Mouse (Mus musculus) lung, postnatal 14 days (tissue): Measurements from ENCODE around the gene Asah2.
A peak's percentile ranks its signal among the peaks of the same experiment; 100 is the strongest.
"Not testable (repeated sequence)": the region's sequence is repeated elsewhere in the genome, so short reads cannot be mapped to it uniquely, and the experiment has no call there.

Experiments used
- DNase-seq: peaks from one replicate; pipeline ENCODE4 v3.0.0; 2021

Asah2 gene

GRCm38 (mm10) chr19:32102294-32102975 lies 5.6 kb downstream of the Asah2 start:
- no peak for DNase-seq

DNA sequence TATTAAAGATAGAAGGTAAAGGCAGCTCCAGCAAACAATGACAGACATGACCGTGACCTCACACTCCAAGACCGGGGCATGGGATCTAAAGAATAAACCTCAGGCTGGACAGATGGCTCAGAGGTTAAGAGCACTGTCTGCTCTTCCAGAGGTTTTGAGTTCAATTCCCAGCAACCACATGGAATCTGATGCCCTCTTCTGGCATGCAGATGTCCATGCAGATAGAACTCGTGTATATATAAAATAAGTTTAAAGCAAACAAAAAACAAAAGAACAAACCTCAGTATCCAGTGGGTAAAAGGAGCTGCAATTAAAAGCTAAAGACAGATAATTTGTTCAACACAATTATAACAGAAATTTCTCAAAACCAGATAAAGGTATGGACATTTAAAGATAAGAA lies 9.4 kb downstream of the Asah2 start:
- DNase-seq, result no peak

GRCm38 (mm10) chr19:32092358-32092757 lies 15.7 kb downstream of the Asah2 start:
- DNase-seq, result no peak

DNA sequence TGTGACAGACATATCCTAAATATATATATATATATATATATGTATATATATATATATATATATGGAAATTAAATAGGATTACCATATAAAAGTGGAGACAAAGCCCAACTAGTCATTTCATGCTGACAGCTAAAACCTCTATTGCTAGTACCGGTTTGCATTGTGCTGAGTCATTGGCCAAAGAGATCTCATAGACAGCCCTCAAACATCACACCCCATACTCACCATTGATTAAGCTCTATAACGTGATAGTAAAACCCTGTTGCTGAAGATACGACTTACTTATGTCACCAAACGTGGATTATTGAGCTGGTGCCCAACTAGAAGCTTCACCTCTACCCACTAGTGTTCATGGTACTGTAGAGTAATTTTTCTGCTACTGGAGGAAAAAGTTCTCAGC lies 17.2 kb downstream of the Asah2 start:
- no peak for DNase-seq

DNA sequence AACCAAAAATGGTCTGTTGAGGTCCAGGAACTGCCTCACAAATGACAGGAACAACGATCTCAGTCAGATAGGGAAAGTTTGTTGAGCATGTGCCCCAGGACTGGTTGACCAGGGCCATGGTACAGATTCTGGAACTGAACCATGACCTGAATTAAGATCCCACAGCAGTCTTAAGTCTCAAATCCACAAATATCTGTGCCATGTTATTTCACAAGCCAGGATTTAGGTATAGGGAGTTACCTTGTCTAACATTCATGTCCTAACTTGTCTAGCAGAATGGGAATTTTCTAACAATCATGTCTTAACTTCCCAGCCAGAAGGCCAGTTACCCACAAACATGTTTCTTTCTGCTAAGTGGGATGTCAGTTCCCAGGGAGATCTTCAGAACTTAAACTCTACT lies 19.4 kb downstream of the Asah2 start:
- no peak for DNase-seq

GRCm38 (mm10) chr19:32087736-32088470 lies 20.1 kb downstream of the Asah2 start:
- no peak for DNase-seq

DNA sequence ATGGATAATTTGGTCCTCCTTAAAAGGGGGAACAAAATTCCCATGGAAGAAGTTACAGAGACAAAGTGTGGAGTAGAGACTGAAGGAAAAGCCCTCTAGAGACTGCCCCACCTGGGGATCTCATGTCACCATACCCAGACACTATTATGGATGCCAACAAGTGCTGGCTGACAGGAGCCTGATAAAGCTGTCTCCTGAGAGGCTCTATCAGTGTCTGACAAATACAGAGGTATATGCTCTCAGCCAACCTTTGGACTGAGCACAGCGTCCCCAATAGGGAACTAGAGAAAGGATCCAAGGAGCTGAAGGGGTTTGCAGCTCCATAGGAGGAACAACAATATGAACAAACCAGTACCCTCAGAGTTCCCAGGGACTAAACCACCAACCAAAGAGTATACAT lies 23.2 kb downstream of the Asah2 start:
- not testable (repeated sequence) for DNase-seq

- DNase-seq, result no peak
These were observed 37.7 kb downstream of the Asah2 start for GRCm38 (mm10) chr19:32070340-32070739.

DNA sequence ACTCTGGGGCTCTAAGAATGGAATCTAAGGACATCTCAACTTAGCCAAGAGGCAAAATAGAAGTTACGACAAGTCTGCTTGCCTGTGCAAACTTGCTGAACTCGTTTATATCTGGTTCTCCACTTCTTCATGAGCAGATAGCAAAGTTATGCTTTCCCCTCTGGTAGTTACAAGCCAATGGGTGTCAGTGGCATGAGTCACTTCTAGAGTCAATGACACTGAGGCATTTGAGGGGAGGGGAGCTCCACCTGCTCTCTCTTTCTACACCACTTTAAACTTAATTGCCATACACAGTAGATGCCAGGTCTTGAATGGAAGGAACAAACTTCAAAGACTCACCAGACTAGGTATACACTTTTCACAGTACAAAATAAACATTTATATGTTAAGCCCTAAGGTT lies 38.4 kb downstream of the Asah2 start:
- DNase-seq, result no peak

- DNase-seq, result no peak
These were observed 40.3 kb downstream of the Asah2 start for GRCm38 (mm10) chr19:32067669-32068068.

- no peak for DNase-seq
These were observed 46.7 kb downstream of the Asah2 start for GRCm38 (mm10) chr19:32061294-32061693.

DNA sequence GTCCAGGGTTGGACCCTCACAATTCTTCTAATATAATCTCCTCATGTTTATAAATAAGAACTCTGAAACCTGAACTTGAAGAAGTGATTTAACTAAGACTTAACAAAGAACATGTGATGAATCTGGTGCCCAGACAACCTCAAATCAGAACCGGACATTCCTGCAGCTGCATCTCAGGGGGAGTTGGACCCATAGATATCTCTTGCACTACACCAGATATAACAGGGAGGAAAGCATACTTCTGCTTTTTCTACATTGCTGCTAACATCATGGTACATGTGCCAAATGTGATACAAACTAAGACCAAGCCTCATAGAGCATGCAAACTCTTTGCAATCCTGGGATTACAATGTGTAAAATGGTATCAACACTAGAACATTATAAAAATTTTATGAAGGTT lies 51.8 kb downstream of the Asah2 start:
- no peak for DNase-seq

- no peak for DNase-seq
These were observed 52.3 kb downstream of the Asah2 start for GRCm38 (mm10) chr19:32055725-32056124.

- DNase-seq, result no peak
These were observed 56.8 kb downstream of the Asah2 start for GRCm38 (mm10) chr19:32051251-32051650.

DNA sequence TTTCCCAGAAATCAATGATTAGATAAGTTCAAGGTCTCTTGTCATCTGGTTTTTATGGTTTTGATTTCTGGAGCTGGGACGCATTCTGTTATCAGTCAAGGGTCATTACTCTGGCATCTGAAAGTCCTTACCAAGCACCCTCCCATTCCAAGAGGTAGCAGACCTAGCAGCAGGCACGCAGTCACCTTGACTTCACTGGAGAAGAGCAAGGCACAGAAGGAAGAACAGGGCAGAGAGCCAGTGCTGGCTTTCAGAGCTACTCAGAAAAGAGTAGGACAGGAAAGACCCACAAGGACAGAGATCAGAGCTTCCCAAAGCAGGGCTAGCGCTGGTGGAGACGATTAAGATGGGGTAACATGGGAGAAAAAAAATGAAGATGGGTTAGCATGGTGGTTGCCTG lies 75.1 kb downstream of the Asah2 start:
- DNase-seq, result no peak

- DNase-seq, result peak; percentile 72
These were observed 77.6 kb downstream of the Asah2 start for GRCm38 (mm10) chr19:32030430-32030829.

DNA sequence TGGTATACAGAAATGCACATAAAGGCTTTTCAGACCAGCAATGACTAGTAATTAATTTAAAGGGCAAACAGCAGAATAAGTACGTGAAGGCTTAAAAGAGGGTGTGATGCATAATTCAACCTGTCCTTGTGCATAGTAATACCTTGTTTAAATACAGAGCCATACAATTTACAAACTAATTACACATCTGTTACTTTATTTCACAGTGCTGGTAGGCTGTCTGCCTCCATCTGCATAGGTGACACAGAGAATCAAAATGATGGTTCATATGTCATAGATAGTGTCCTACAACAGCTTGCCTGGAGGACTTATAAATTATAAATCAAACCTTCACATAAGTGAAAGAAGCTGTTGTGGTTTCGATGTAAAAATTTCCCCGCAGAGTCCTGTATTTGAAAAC lies 82.6 kb downstream of the Asah2 start:
- DNase-seq, result no peak

DNA sequence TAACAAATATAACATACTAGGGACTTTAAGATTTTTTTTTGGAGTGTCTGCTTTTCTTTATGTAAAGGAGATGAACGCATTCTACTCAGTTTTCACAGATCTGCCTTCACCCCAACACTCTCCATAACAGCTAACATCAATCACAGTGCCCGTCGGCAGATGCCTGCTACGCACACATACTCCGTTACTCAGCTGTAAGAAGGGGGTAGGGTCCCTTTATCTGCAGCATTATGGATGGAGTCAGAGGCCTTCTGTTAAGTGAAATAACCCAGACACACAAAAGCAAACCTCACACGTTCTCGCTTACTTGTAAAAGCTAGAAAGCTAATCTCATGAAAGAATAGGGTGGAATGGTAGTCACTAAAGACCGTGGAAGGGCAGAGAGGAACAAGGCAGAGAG lies 88.3 kb downstream of the Asah2 start:
- DNase-seq, result no peak

DNA sequence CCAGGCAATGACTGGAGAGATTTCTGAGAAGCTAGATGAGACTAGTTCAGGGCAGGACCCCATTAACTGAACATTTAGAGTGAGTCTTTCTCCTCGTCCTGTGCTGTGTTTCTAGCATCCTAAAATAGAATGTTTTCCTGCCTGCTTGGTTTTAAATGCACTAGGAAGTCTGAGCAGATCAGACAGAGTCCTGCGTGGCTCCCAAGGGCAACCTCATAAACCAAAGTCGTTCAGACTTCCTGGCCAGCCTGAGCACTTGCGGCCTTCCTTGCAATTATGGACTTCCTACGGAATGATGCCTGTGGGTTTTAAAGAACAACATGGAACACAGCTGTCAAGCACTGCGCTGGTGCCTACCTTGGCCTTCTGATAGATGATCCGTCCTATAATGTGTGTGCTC lies 89.4 kb downstream of the Asah2 start:
- no peak for DNase-seq

GRCm38 (mm10) chr19:32018053-32018452 lies 90.0 kb downstream of the Asah2 start:
- no peak for DNase-seq

GRCm38 (mm10) chr19:32002623-32003022 lies 105.4 kb downstream of the Asah2 start:
- DNase-seq, result no peak

DNA sequence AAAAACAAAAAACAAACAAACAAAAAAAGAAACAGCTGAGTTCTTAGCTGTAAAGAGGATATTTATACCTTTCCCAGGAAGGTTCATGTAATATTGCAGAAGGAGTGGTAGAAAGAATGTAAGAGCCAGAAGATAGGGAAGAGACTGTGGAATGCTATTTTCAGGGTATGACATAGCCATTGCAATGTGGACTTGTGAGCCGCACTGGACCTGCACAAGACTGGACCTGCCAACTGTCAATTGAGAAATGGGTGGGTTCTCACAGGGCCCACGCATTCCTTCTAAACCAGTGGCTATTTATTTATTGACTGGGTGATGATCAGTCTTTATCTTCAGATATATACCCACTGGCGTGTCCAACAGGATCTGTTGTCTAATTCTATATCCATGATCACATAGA lies 111.1 kb downstream of the Asah2 start:
- no peak for DNase-seq

DNA sequence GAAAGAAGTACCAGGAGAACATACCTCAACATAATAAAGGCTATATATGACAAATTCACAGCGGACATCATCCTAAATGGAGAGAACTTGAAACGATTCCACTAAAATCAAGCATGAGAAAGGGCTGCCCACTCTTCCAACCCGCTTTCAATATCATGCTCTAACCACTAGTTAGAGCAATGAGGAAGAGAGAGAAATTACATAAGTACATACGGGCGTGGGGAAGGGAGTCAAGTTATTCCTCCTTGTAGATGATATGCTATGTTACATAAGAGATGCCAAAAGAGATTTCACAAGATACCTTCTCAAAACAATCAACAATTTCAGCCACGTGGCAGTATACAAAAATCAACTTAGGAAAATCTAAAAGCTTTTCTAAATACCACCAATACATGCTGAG lies 117.0 kb downstream of the Asah2 start:
- no peak for DNase-seq

GRCm38 (mm10) chr19:31975882-31976281 lies 132.1 kb downstream of the Asah2 start:
- no peak for DNase-seq

DNA sequence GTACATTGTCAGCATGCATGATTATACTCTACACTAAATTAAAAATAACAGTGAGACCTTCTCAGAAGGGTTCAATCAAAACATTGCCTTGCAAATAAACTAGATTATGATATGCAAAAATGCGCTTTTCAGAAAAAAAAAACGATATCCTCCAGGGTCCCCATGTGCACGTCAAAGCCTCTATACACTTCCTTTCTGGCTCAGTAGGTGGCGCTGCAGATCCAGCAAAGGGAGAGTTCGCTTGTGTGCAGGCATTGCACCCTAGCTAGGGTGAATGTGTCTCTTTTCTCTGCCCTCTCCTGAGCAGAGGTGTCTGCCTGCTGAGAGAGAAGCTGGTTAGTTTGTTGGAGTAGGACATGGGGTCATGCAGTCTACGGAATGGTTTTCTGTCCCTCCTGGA lies 136.0 kb downstream of the Asah2 start:
- DNase-seq, result peak; percentile 87
